Mouse (Mus musculus) heart, postnatal 14 days (tissue): ENCODE results near the gene Bcl2a1b. TPM values are rescaled to one million over a fixed set of nuclear protein-coding genes. Genes with fewer than 3 reads are reported as not detected.
"Not testable (repeated sequence)": the region's sequence is repeated elsewhere in the genome, so short reads cannot be mapped to it uniquely, and the experiment has no call there.

ENCODE experiments used
- DNase-seq, 2 experiments: peaks; one replicate each; pipeline ENCODE4 v3.0.0; 2021 to 2022
- intact Hi-C: fragments of 180-260 bp; cut with DNase I; formaldehyde crosslinking; loops from one replicate; pipeline ENCODE4 v1.15.1; 2025
- total RNA-seq, 2 experiments: library from RNA; stranded (reverse); gene quantifications; 2 replicates each; pipeline ENCODE4 v1.2.3; 2021

The Bcl2a1b gene
- total RNA-seq, 2 experiments from 2014 or later: 0.50 to 0.61 TPM

- intact Hi-C loops, DNase-seq: not testable (repeated sequence)
Observed at GRCm38 (mm10) chr9:89238976-89239505, 40.0 kb downstream of the Bcl2a1b start.

- intact Hi-C loops, DNase-seq: not testable (repeated sequence)
Observed at GRCm38 (mm10) chr9:89240516-89241019, 41.6 kb downstream of the Bcl2a1b start.

- no peak for DNase-seq
- intact Hi-C loops: no loop called here
Observed at GRCm38 (mm10) chr9:89253400-89253799, 54.4 kb downstream of the Bcl2a1b start.

DNA sequence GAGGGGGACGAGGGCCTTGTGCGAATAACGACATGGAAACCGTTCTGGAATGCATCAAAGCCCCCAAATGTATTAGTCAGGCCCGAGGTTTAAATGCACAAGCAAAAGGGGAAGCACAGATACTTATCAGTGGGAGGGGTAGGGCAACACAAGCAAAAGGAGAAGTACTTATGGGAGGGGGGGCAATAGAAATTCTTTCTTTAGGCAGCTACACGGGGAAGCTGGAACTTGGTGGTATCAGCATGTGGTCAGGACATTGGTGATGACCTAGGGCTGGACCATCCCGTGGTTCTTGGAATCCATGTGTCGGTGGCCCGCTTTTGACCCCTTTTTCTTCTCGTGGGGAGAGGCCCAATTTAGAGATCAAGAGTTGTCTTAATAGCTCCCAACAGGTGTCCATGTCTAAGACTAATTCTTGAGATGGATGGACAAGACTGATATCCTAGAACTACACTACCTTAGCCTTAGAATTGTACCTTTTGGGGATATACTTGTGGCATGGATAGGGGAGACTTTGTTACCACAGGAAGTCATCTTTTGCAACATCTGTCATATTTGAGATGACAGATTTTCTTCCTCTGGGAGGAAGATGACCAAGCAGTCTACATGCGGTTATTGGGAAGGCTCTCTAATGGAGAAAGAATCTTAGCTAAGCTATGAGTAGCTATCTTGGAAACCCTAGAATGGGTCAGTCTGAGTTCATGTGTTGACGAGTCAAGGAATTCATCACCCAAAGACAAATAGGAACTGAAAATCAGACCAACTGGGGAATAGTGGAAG lies 57.7 kb downstream of the Bcl2a1b start:
- no peak for DNase-seq
- intact Hi-C loops: no loop called here

Other genes starting within 250 kb of the Bcl2a1b start
- gene Bcl2a1a, start 242.3 kb upstream of the Bcl2a1b start, total RNA-seq: 1 to 10 TPM in 1 of 2 experiments, not detected in 1; 1.0 TPM
- gene Trim43b, start 106.4 kb upstream of the Bcl2a1b start, total RNA-seq: under 1 TPM; 0.29 to 0.44 TPM
- gene Gm29094, start 170 bp downstream of the Bcl2a1b start, total RNA-seq: under 1 TPM in 1 of 2 experiments, not detected in 1; 0.98 TPM
- gene Mthfs, start 11.5 kb downstream of the Bcl2a1b start, total RNA-seq: 10 to 100 TPM; 19.1 to 21.6 TPM